Mouse (Mus musculus): ENCODE measurements at regions not wholly inside any gene's neighbourhood (a gene's known extent, or its start where the extent isn't known, plus 50 kb on each side); places are given as distances from the start of the nearest gene placed in this dataset.

- no peak for TF ChIP-seq CTCF (IDR thresholded peaks at IDR 0.05; ENCODE audit: borderline replicate concordance, control insufficient read depth, extremely low read depth, insufficient read depth, low read length, poor library complexity)
- no peak for TF ChIP-seq POLR2A (IDR thresholded peaks at IDR 0.05; ENCODE audit: control insufficient read depth, extremely low read depth, insufficient read depth, low read length, poor library complexity)
- Histone ChIP-seq H3K36me3 (ENCODE audit: control insufficient read depth, insufficient read depth, low read length) (no peaks in the 10 kb centered on the region), H3K27ac (ENCODE audit: control insufficient read depth, insufficient read depth, low read length) (no peak overlapping the region), H3K4me1 (replicated peaks; ENCODE audit: control insufficient read depth, insufficient read depth, low read length) (no peaks in the 10 kb centered on the region), H3K27me3 (ENCODE audit: control insufficient read depth, insufficient read depth, low read length) (peaks cover 16% of the 10 kb centered on the region; the same call in 1 of the 2 replicates), H3K4me3 (ENCODE audit: control insufficient read depth, insufficient read depth, low read length) (no peak overlapping the region)
- 56% methylated on average over 9 of the region's 9 CpGs for WGBS
- no peak for DNase-seq
These were observed 72.2 kb downstream of the Barx1 start for GRCm38 (mm10) chr13:48734985-48735384.

GRCm38 (mm10) chr13:48745566-48745965, 82.8 kb downstream of the Barx1 start:
- Histone ChIP-seq H3K4me1 (replicated peaks; ENCODE audit: control insufficient read depth, insufficient read depth, low read length) (no peaks in the 10 kb centered on the region), H3K36me3 (ENCODE audit: control insufficient read depth, insufficient read depth, low read length) (no peaks in the 10 kb centered on the region), H3K4me3 (ENCODE audit: control insufficient read depth, insufficient read depth, low read length) (no peak overlapping the region), H3K27me3 (ENCODE audit: control insufficient read depth, insufficient read depth, low read length) (no peaks in the 10 kb centered on the region), H3K27ac (ENCODE audit: control insufficient read depth, insufficient read depth, low read length) (no peak overlapping the region)
- TF ChIP-seq POLR2A (IDR thresholded peaks at IDR 0.05; ENCODE audit: control insufficient read depth, extremely low read depth, insufficient read depth, low read length, poor library complexity) = no peak
- no peak for TF ChIP-seq CTCF (IDR thresholded peaks at IDR 0.05; ENCODE audit: borderline replicate concordance, control insufficient read depth, extremely low read depth, insufficient read depth, low read length, poor library complexity)
- WGBS = 65% methylated on average over 5 of the region's 5 CpGs
- no peak for DNase-seq

- TF ChIP-seq POLR2A (IDR thresholded peaks at IDR 0.05; ENCODE audit: control insufficient read depth, extremely low read depth, insufficient read depth, low read length, poor library complexity) (no peak), CTCF (IDR thresholded peaks at IDR 0.05; ENCODE audit: borderline replicate concordance, control insufficient read depth, extremely low read depth, insufficient read depth, low read length, poor library complexity) (no peak)
- no peaks in the 10 kb centered on the region for H3K4me1 ChIP-seq (replicated peaks; ENCODE audit: control insufficient read depth, insufficient read depth, low read length)
- H3K27ac ChIP-seq (ENCODE audit: control insufficient read depth, insufficient read depth, low read length) = no peak overlapping the region
- WGBS = 50% methylated on average over 7 of the region's 7 CpGs
- H3K36me3 ChIP-seq (ENCODE audit: control insufficient read depth, insufficient read depth, low read length) = no peaks in the 10 kb centered on the region
- DNase-seq = no peak
- H3K4me3 ChIP-seq (ENCODE audit: control insufficient read depth, insufficient read depth, low read length) = no peak overlapping the region
- no peaks in the 10 kb centered on the region for H3K27me3 ChIP-seq (ENCODE audit: control insufficient read depth, insufficient read depth, low read length)
These were observed 83.5 kb downstream of the Barx1 start for GRCm38 (mm10) chr13:48746301-48746700.

All from thymus, adult 2 months (tissue).